Mouse (Mus musculus): ENCODE measurements around the gene Ttc7b.

Gene Ttc7b

DNA sequence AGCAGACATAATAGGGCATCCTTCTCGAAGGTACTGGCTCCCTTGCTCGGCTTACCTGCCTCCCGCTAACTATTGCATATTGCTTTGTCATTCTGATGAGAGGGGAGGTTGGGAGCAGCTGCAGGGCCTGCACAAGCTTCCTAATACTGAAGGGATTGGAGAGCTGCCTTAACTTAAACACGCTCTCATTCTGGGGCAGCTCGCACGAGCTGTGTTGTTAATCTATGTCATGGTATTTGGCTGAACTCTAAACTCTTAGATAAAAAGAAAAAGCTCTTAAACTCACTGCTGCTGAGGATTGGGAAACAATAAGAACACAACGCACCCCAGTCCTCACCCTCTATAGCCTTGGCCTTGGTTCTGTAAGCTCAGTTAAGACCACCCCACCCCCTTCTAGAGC is 113.3 kb downstream of the Ttc7b start:
- no peak for DNase-seq

DNA sequence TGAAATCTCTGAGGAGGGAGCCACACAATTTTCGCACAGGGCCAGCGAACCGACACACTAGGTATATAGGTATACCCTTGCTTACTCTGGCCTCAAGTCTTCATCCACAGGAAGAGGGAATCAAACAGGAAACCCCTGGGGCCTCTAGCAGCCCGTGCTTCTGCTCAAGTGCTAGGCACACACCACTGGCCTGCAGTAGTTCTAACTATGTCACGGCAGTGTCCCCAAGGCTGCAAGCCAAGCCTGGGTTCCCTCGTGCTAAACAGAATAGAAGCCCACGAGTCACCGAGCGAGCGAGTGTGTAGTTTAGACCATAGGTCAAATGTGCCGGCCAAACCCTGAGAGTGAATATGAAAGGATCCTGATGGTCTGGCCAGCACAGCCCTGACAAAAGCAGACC is 114.5 kb downstream of the Ttc7b start:
- DNase-seq, result no peak

DNA sequence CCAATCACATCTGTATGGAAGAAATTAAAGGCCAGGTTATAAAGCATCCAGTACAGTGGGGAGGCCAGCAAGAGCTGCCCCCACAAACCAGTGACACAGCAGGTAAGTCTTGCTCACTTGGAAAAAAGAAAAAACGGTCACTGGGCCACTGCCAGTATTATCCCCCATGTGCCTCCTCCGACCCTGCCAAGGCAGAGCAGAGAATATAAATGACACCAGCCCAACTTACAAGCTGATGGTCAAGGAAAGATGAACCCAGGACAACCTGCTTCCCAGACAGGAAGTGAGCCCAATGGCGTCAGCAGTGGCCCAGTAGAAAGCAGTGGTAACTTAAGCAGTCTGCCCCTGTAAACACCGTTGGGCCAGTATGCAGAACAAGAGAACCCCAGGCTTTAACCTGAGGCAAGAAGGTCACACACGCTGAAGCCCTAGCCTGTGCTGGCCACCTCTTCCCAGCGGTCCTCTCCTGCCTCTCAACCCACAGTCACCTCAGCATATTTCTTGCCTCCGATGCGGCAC is 115.1 kb downstream of the Ttc7b start:
- DNase-seq, result no peak

DNA sequence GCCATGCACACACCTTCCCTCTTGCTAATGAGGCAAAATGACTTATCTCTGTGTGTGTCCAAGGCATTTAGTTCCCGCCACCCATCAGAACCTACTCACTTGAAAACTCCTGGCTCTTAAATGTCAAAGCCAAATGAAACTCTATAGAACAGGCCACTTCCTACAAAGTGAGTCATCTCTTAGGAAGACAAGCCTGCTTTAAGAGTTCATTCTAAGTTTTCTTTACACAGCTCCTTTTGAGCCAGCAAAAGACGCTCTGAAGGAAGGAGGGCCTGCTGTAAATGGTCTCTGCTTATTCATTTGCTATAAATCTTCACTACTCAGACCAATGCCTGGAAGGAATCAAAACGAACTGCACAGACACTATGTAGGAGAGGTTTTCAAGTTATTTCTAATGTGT is 116.2 kb downstream of the Ttc7b start:
- DNase-seq, result no peak

GRCm38 (mm10) chr12:100403005-100403324 is 117.7 kb downstream of the Ttc7b start:
- DNase-seq, result no peak

DNA sequence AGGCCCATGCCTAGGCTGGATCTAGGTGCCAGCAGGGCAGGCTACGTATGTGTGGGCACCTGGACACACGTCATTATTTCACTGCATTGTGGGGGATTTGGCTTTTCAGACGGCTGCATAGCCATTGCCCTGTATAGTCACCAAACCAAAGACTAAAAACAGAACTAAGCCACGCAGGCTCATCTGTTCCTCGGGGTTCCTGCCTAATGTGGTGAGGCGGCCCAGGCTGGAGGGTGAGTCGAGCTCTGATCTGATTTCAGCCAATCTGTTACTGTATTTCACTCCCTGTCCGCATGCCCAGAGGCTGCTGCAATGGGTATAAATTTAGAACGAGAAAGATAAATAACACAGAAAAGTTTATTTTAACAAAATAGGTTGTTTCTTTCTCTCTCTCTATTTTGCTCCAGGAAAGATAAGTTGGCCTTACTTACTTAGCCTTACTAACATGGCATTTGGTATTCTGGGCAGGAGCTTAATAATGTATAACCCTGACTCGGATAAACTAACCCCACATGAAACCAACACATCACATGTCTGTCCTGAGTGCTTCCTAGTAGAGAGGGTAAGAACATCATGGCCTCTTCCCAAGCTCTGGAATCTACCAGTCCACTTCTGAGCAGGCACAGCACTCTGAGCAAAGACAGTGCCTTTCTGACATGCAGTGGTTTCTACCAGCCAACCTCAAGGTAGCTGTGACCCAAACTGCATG is 118.2 kb downstream of the Ttc7b start:
- DNase-seq, result no peak

- DNase-seq, result no peak
Observed at GRCm38 (mm10) chr12:100400119-100400518, 120.5 kb downstream of the Ttc7b start.

GRCm38 (mm10) chr12:100399126-100399727 is 121.4 kb downstream of the Ttc7b start:
- DNase-seq, result no peak

DNA sequence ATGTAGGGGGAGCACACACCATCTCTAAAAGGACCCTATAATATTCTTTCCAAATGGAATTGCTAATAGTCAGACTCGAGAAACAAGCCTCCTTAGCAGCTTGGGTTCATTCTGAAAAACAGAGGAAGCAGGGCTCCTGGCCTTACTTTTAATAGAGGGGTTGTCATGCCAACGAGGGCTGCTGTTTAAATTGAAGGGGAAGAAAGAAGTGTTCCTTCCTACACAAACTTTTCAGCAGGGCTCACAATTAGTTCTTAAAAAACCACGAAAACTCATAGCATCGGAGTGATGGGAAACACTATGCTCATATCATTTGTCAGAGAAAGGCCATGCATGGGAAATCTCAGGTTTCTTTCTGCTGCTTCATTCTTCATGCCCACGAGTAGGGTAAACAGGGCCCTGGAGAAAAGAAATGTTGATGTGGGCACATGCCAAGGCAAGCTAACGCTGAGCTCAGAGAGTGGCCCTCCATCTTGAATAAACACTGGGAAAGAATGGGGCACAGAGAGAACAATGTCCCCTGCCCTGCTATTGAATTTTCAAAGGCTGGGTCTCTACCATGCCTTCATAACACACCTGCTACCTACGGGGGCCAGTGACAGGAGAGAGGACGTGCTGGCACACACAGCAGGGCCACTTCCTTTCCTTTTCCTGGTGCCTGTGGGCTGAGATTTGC is 122.2 kb downstream of the Ttc7b start:
- DNase-seq, result no peak

GRCm38 (mm10) chr12:100397432-100398146 is 123.0 kb downstream of the Ttc7b start:
- DNase-seq, result no peak

- DNase-seq, result no peak
Observed at GRCm38 (mm10) chr12:100396806-100397205, 123.8 kb downstream of the Ttc7b start.

DNA sequence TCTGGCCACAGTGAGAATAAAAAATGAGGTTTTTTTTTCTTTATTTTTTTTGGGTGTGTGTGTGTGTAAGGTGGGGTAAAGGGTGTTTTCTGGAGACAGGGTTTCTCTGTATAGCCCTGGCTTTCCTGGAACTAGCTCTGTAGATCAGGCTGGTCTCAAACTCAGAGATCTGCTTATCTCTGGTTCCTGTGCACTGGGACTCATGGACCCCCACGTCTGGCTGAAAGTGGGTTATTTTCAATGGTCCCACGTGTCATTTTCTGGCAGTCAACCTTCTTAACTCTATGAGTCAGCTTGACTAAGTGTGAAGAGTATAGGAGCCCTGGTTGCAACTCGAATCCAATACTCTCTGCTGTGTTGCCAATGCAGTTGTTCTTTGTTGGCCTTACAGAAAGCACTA is 127.1 kb downstream of the Ttc7b start:
- no peak for DNase-seq

DNA sequence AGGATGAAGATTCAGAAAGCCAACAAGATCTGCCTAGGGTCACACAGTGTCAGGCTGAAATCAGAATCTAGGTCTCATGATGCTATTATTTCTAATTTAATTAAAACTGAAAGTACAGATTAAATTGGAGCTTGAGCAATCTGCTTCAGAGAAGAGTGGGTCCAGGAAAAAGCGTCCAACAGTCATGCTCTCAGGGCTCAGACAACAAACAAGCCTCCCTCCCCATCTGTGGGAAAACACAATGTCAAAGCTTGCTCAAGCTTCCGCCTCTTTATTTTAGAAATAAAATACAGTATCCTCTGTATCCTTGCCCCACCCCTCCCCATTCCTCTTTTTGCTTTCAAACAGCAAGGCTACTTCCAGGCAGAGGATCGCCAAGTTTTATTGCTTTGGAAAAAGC is 127.5 kb downstream of the Ttc7b start:
- DNase-seq, result peak in 1 of 2 experiments; percentile 28

DNA sequence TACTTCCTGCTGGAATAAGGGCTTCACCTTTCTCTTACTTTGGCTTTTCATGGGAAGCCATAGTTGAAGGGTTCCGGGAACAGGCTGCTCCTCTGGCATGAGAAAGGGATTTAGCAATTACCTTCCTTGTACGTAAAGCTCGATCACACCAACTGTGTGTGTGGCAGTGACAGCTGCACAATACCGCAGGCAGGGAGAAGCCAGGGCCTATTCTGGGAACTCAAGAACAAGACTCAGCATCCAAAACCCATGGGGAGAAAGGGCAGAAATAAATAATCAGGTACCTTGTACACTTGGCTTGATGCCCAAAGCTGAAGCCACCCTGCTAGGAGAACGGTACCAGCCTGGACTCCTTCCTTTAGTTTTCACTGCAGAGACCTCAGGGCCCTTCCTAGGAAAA is 128.2 kb downstream of the Ttc7b start:
- DNase-seq, result peak; percentile 34 to 59

- DNase-seq, result peak in 1 of 2 experiments; percentile 20
Observed at GRCm38 (mm10) chr12:100391890-100392289, 128.7 kb downstream of the Ttc7b start.

DNA sequence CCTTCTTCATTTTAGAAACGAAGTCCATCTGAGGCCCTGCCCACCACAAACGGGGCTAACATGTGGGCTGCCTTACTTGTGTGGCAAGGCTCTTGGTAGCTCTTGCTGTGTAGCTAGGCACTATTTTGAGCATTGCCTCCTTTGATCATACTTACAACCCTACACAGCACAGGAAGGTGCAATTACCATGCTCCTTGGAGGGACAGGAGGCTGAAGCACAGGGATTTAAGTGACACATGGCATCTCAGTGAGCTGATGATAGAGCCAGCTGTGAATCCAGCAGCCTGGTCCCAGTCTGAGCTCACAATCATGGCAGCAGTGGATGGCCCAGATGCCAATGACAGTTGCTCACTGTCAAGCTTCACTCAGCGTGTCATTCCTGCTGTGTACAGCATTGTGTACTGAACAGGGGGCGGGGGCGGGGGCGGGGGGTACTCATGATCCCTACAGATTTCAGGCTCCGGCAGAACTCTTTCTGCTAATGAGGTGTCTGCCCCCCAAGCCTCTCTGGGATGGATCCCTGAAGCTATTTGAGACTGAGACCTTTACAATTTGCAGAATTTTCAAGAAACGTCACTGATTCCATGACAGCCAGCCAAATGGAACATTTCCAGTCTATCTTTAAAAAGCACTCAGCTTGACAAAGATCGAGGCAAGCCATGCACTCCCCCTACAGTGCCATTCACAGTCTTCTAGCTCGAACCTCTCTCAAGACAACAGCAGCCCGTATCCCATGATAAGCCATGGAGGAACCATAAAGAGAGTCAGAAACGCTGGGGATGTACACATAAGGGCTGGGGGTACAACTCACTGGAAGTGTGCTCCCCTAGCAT is 130.5 kb downstream of the Ttc7b start:
- no peak for DNase-seq

GRCm38 (mm10) chr12:100386259-100386658 is 134.4 kb downstream of the Ttc7b start:
- no peak for DNase-seq

- no peak for DNase-seq
Observed at GRCm38 (mm10) chr12:100382526-100382925, 138.1 kb downstream of the Ttc7b start.

DNA sequence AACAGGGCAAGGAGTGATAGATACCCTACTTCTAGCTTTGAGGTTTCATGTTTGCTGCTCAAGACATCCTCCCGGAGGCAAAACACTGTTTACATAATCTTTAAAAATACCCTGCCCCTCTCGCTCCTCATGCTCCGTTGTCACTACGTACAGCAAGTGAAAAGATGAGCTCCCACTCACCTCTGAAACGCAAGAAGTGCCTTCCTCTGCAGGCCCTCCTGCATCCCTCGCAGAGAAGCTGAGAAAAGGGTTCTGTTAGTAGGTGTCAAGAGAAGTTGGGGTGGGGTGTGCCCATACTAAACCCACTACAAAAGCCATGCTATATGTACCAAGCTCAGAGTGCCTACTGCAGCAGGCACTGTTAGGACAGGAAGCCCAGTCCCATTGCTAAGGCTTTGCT is 138.7 kb downstream of the Ttc7b start:
- no peak for DNase-seq

- no peak for DNase-seq
Observed at GRCm38 (mm10) chr12:100380697-100381291, 139.8 kb downstream of the Ttc7b start.

GRCm38 (mm10) chr12:100379833-100380232 is 140.8 kb downstream of the Ttc7b start:
- DNase-seq, result no peak

DNA sequence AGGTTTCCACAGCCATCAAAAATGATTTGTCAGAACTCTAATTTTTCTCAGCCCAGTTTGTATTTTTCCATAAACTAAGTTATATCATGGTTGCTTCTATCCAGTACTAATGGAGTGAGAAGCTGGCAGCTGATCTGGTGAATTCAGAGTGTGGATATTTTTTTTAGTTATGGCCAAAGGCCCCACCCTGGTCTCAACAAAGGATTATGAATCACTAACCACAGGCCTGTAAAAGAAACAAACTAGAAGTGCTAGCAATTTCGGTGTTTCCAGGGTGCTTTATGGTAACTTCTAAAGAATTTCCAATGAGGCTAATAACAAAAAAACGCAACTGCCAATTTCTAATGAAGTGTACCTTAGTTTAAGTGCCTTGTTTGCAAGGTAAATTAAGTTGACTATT is 142.4 kb downstream of the Ttc7b start:
- no peak for DNase-seq
